Mouse (Mus musculus) forebrain, embryonic 10.5 days (tissue): ENCODE results near the gene Dnlz. TPM values are rescaled to one million over a fixed set of nuclear protein-coding genes. Genes with fewer than 3 reads are reported as not detected.

Experiments
- DNase-seq: peaks from one replicate; pipeline ENCODE4 v3.0.0-alpha.2; 2017; ENCODE audit warnings: low spot score; ENCODE audit errors: extremely low spot score
- H3K27ac ChIP-seq: fragments of 300-500 bp; sonication (generic); 2 replicates; pipeline ENCODE4 v1.5.1; 2016; ENCODE audit warnings: mild to moderate bottlenecking
- H3K27me3 ChIP-seq: fragments of 300-500 bp; sonication (generic); 2 replicates; pipeline ENCODE4 v1.6.1; 2016; ENCODE audit warnings: mild to moderate bottlenecking; ENCODE audit not compliant: poor library complexity, severe bottlenecking
- H3K36me3 ChIP-seq: fragments of 300-500 bp; sonication (generic); replicated peaks from 2 replicates; pipeline ENCODE4 v1.6.1; 2016; ENCODE audit warnings: mild to moderate bottlenecking, moderate library complexity
- H3K4me1 ChIP-seq: fragments of 300-500 bp; sonication (generic); 2 replicates; pipeline ENCODE4 v1.6.1; 2016
- H3K4me3 ChIP-seq: fragments of 300-500 bp; sonication (generic); 2 replicates; pipeline ENCODE4 v1.5.1; 2016; ENCODE audit warnings: mild to moderate bottlenecking, moderate library complexity
- H3K9me3 ChIP-seq: fragments of 300-500 bp; sonication (generic); 2 replicates; pipeline ENCODE4 v1.6.1; 2016; ENCODE audit warnings: mild to moderate bottlenecking, moderate library complexity
- WGBS: fragments of 180-500 bp; shearing (Covaris S2); methylation state at CpG from one replicate; pipeline ENCODE4 v1.1.7; 2016; 5-methylcytosine and 5-hydroxymethylcytosine counted together
- polyA plus RNA-seq: library from polyadenylated mRNA; unstranded; fragments of >200 nt; fragmentation: Nextera tagmentation; extraction: Ambion mirVana; gene quantifications from 2 replicates; pipeline ENCODE4 v1.2.1, GENCODE M21; 2016

Gene Dnlz
- polyA plus RNA-seq, 1 experiment from 2014 or later, result 37.2 TPM

DNA sequence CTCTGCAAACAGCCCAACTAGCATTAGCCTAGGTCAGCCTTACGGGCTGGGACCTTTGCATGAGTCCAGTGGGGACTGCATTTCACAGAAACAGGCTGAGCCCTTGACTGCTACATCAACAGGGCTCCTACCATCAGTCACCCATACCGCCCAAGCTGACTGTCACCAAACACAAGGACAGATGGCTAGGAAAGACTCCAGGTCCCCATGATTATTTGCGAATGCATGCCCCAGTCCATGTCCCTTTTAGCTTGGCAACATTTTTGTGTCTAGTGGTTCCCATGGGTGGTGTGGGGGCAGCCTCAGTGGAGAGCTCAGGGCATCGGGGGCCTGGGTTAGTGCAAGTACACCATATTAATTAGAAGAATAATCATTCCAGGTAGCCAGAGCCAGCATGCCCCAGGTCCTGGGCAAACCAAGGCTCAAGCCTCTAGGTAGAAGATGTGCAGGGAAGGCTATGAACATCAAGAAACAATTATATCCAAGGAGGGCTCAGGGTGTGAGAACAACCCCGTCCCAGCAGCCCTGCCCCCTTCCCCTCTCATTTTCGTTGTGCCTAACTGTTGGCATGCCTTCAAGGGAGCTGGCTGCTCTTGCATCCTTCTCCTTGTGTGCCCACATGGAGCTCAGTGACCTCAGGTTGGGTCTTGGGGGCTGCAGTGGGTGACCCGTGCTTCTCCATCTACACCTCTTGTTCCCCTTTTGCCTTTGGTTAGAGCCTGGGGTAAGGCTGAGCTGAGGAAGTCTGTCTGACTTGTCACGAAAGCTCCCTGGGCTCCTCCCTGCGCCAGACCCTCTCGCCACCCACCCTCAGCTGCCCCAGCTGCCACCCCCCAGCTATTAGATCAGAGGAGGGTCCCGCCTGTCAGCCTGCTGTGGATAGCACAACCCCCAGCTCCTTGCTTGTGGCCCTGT, 1.4 kb upstream of the Dnlz start:
- peaks cover 21% of the 10 kb centered on the region for H3K36me3 ChIP-seq
- no peak for DNase-seq

DNA sequence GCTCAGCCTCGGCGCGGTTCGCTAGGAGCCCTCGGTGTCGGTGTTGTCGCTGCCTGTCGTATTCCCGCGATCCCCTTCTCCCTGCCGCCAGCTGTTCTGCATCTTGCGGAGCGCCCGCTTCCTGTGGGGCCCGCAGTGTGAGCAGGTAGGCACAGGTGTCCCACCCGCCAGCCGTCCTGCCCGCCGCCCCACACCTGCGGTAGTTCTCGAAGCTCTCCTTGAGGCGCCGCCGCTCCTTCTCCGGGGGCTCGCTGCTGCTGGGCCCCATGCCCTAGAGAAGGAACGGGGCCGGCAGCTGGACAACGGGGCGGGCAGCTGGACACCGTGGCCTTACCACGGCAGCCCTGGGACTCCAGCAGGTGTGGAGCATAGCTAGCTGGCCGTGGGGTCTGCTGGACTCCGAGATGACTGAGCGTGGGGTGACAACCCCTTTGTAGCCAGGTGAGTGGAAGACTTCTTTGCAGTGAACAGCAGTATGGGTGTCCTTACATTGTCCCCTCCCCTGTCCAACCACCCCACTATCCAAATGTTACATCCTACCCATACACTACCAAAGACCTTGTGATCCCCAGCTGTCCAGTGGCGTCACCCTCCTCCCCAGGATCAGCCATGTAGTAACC, 491 bp upstream of the Dnlz start:
- 3% methylated on average over 36 of the region's 36 CpGs for WGBS
- H3K27ac ChIP-seq, result peak overlapping the region; percentile 97
- no peaks in the 10 kb centered on the region for H3K9me3 ChIP-seq
- H3K4me3 ChIP-seq, result peak overlapping the region; percentile 86
- DNase-seq, result no peak
- H3K4me1 ChIP-seq, result peaks cover 38% of the 10 kb centered on the region
- peaks cover 31% of the 10 kb centered on the region for H3K36me3 ChIP-seq
- no peaks in the 10 kb centered on the region for H3K27me3 ChIP-seq

More for the DNA sequence above, 1.4 kb upstream of the Dnlz start:
- peak overlapping the region; percentile 97 for H3K27ac ChIP-seq
- H3K4me3 ChIP-seq, result peak overlapping the region; percentile 86
- H3K9me3 ChIP-seq, result no peaks in the 10 kb centered on the region
- WGBS, result 91% methylated on average over 11 of the region's 11 CpGs
- peaks cover 44% of the 10 kb centered on the region for H3K4me1 ChIP-seq
- no peaks in the 10 kb centered on the region for H3K27me3 ChIP-seq

DNA sequence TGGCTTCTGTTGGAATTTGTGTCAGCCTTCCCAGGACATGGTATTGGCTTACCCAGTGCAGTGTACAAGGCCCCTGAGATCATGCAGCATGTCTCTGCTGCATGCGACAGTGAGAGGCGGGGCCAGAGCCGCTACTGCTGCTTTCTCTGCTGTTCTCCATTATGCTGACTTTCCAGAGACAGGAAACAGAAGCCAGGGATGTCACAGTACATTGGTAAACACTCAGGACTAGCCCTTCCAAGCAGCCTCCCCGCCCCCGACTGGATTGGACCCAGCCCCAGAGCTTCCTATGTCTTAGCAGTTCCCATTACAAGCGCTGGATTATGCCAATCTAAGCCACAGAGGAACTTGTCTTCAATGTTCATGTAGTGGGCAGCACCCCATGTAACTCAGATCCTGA, 3.7 kb downstream of the Dnlz start:
- Histone ChIP-seq H3K36me3 (peaks cover 72% of the 10 kb centered on the region), H3K27me3 (no peaks in the 10 kb centered on the region), H3K4me1 (peaks cover 33% of the 10 kb centered on the region), H3K27ac (no peak overlapping the region), H3K4me3 (no peak overlapping the region), H3K9me3 (no peaks in the 10 kb centered on the region)
- no peak for DNase-seq
- WGBS, result 78% methylated on average over 6 of the region's 6 CpGs

DNA sequence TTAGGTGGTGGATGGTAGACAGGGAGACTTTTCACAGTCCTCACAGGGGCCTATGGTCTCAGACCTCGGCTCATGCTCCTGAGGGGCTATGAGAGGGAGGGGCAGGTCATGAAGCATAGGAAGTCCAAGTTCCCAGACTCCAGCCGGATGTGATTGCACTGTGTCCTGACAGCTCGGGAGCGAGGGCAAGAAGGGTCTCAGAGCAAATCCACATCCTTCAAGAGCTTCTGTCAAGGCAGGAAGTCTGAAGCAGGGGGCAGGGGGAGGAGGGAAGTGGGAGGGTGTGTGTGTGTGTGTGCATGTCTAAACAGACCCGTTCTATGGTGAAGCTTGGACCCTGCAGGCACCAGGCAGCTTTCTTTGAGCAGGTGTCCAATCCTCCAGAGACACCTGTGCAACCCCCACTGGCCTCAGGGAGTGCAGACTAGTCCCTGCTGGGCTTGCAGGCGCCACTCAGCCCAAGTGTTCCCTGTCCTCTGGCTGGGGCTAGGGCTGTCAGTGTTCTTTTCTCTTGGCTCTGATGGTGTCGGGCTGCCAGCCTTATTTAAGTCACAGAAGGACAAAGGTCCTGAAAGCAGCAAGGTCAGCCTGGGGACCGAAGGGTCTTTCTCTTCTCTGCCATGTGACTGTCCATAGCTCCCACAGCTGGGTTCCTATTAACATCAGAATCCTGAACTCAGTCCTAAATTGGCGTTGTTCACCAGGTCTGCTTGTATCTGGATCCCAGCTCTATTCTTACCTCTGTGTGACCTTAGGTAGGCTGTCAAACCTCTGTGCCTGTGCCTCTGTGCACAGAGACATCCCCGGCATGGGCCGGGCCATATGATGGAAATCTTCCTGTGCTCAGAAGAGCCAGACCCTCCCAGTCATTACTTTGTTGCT, 9.1 kb downstream of the Dnlz start:
- no peaks in the 10 kb centered on the region for H3K4me1 ChIP-seq
- no peaks in the 10 kb centered on the region for H3K27me3 ChIP-seq
- no peak overlapping the region for H3K4me3 ChIP-seq
- no peak overlapping the region for H3K27ac ChIP-seq
- no peak for DNase-seq
- 79% methylated on average over 11 of the region's 11 CpGs for WGBS
- peaks cover 96% of the 10 kb centered on the region for H3K36me3 ChIP-seq
- no peaks in the 10 kb centered on the region for H3K9me3 ChIP-seq

DNA sequence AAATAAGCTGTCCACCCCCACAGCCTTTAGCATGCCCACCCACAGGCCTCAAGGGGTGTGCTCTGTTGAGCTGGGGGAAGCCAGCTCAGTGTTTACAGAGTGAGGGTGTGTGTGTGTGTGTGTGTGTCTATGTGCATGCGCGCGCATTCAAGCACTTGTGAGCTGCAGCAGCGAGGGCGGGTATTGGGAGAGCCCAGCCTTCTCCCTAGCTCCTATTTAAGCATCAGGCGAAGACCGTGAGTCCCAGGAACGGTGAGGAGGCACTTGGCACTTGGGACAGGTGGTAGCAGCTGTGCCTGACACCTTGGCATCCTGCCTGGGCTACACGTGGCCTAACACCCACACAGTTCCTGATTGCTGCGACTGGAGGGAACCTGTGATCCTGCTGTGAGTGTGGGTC, 9.9 kb downstream of the Dnlz start:
- WGBS, result 92% methylated on average over 10 of the region's 10 CpGs
- peaks cover 88% of the 10 kb centered on the region for H3K36me3 ChIP-seq

DNA sequence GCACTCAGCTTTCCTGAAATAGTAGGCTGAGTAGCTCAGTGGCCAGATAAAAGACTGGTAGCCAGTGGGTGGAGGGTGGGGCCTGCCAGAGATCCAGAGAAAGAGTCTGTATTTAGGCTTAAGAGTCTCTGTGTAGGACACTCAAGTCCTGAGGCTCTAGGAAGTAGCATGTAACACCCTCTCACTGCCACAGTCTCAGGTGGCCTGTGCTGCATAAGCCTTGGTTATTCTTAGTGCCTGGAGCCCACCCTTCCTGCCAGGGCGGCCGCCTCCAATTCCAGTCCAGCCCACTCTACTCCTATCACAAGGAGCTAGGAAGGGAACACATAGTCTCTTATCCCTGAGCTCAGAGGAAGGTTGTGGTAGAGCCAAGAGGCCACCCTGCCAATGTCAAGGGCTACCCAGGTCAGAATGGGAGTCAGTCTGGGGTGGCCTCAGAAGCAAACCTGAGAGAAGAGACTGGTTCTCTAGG, 10.4 kb downstream of the Dnlz start:
- WGBS, result 94% methylated on average over 2 of the region's 2 CpGs
- Histone ChIP-seq H3K4me3 (no peak overlapping the region), H3K36me3 (peaks cover 83% of the 10 kb centered on the region), H3K27me3 (no peaks in the 10 kb centered on the region), H3K9me3 (no peaks in the 10 kb centered on the region), H3K4me1 (no peaks in the 10 kb centered on the region), H3K27ac (0 out of 2 replicates have a peak overlapping the region, but pooled peaks have one; percentile 35)
- DNase-seq, result no peak

More for the DNA sequence above, 9.9 kb downstream of the Dnlz start:
- Histone ChIP-seq H3K27me3 (no peaks in the 10 kb centered on the region), H3K9me3 (no peaks in the 10 kb centered on the region), H3K4me1 (no peaks in the 10 kb centered on the region), H3K4me3 (no peak overlapping the region), H3K27ac (0 out of 2 replicates have a peak overlapping the region, but pooled peaks have one; percentile 35)
- DNase-seq, result no peak

DNA sequence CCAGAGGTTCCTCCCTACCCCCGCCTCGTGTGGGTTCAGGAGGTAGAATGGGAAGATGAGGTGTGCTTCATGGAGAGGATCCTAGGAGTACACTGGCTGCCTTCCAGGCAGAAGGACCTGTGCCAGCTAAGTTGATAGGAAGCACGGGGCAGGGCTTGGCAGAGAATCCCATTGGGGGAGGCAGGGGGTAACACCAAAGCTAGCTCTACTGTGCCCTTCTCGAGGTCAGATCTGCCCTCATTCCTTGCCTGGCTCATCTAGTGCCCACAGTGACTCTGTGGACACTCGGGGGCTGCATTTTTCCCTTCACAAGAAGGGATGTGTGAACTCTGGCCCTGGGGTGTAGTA, 12.7 kb downstream of the Dnlz start:
- Histone ChIP-seq H3K4me1 (no peaks in the 10 kb centered on the region), H3K4me3 (no peak overlapping the region), H3K27me3 (no peaks in the 10 kb centered on the region), H3K9me3 (no peaks in the 10 kb centered on the region), H3K27ac (no peak overlapping the region), H3K36me3 (peaks cover 59% of the 10 kb centered on the region)
- WGBS, result 92% methylated on average over 5 of the region's 5 CpGs
- no peak for DNase-seq

DNA sequence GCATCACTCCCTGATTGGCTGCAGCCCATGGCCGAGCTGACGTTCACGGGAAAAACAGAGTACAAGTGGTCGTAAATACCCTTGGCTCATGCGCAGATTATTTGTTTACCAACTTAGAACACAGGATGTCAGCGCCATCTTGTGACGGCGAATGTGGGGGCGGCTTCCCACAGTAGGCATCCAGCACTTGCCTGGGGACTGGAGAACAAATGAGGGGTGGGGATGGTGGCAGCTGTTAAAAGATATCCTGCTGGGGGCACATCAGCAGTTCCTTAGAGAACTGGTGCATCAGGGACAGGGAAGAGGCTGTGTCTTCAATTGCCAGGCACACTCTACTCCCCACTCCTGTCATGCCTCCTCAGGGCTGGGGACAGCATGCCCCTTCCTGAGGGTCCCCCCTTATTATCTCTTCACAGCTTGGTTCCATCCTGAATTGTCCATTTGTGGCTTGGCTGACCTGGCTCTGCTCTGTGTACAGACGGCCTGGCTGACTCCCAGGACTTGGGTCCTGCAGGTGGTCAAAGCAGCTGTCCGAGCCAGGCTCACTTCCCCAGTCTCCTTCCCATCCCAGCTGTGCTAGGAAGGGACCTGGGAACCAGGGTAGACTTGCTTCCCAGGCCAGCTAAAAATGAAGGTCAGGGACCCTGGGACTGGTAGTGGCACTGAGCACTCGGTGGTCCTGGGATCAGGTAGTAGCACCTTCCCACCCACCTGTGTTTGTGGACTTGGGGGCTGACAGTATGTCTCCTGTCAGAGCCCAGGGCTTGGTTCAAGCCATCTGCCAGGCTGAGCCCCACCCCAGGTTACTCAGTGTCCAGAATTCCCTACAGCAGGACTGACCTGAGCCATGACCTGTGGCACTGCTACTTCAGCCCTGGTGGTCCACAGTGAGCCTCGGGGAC, 13.4 kb downstream of the Dnlz start:
- no peak overlapping the region for H3K4me3 ChIP-seq
- peaks cover 53% of the 10 kb centered on the region for H3K36me3 ChIP-seq
- no peaks in the 10 kb centered on the region for H3K9me3 ChIP-seq
- no peaks in the 10 kb centered on the region for H3K4me1 ChIP-seq
- 92% methylated on average over 9 of the region's 13 CpGs for WGBS
- DNase-seq, result no peak
- no peaks in the 10 kb centered on the region for H3K27me3 ChIP-seq
- no peak overlapping the region for H3K27ac ChIP-seq

DNA sequence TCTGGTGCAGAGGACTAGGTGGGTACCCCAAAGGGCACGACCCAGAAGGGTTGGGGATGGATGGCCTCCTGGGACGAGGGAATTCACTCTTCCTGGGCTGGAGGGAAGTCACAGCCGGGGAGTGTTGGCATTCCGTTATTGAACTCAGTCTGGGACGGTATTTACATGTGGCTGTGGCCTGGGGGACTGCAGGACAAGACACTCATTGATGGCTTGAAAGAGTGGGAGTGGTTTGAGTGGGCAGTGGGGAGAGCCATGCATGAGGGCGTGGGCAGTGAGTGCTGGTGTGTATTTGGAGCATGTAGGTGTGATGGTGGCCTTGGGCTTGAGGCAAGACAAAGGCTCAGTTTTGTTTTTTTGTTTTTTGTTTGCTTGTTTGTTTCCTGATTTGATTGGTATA, 21.2 kb downstream of the Dnlz start:
- Histone ChIP-seq H3K27ac (no peak overlapping the region), H3K9me3 (no peaks in the 10 kb centered on the region), H3K4me1 (0 out of 2 replicates have a peak, but pooled peaks cover 2% of the 10 kb centered on the region), H3K27me3 (no peaks in the 10 kb centered on the region), H3K36me3 (peaks cover 70% of the 10 kb centered on the region), H3K4me3 (no peak overlapping the region)
- no peak for DNase-seq
- WGBS, result 62% methylated on average over 6 of the region's 6 CpGs

DNA sequence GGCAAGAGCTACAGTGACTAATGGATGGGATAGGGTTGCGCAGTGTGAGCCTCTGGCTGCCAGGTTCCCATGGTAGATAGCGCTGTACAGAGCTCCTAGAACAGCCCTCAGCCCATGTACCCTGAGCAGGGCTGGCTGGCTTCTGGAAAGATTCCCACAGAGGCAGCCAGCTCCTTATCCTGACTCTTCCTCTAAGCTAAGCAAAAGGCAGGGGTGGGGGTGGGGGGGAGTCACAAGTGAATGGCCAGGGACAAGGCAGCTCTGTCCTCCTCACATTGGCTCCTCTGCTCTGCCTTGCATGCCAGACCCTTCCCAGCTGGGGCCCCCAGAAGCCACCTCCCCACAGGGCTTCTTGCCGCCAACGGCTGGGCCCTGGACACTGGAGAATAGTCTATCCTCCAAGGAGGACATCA, 21.8 kb downstream of the Dnlz start:
- no peak overlapping the region for H3K4me3 ChIP-seq
- no peaks in the 10 kb centered on the region for H3K27me3 ChIP-seq
- 0 out of 2 replicates have a peak, but pooled peaks cover 2% of the 10 kb centered on the region for H3K4me1 ChIP-seq
- H3K36me3 ChIP-seq, result peaks cover 77% of the 10 kb centered on the region
- 80% methylated on average over 4 of the region's 4 CpGs for WGBS
- H3K27ac ChIP-seq, result 0 out of 2 replicates have a peak overlapping the region, but pooled peaks have one; percentile 22
- no peak for DNase-seq
- no peaks in the 10 kb centered on the region for H3K9me3 ChIP-seq

DNA sequence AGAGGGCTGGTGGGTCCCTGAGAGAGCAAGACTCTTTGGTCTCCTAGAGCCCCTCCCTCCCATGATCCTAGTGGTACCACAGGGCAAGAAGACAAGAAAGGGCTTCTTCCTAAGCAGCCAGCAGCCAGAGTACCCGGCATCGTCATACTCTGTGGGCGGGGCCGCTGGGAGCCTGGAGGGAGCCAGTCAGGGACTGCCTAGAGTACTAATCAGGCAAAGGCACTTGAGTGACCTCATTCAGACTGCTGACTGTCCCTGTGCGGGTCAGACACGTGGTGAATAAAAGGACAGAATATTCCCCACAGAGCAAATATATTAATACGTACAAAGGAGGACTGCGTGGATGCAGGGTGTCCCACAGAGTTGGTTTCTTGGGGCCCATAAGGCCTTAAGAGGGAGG, 22.5 kb downstream of the Dnlz start:
- H3K27ac ChIP-seq, result no peak overlapping the region
- H3K36me3 ChIP-seq, result peaks cover 83% of the 10 kb centered on the region
- no peaks in the 10 kb centered on the region for H3K27me3 ChIP-seq
- WGBS, result 62% methylated on average over 8 of the region's 8 CpGs
- H3K4me1 ChIP-seq, result 0 out of 2 replicates have a peak, but pooled peaks cover 2% of the 10 kb centered on the region
- H3K4me3 ChIP-seq, result no peak overlapping the region
- no peaks in the 10 kb centered on the region for H3K9me3 ChIP-seq
- no peak for DNase-seq
